Mouse (Mus musculus) stomach, postnatal 0 days (tissue): ENCODE data around the gene Prss46. TPM values are rescaled to one million over a fixed set of nuclear protein-coding genes. Genes with fewer than 3 reads are reported as not detected.

Experiments used
- ATAC-seq: fragments of 200-750 bp; cut with Nextera tagmentation; 2 replicates; pipeline ENCODE4 v1.8.0; 2017; ENCODE audit not compliant: low FRiP score, low TSS enrichment
- DNase-seq: peaks from one replicate; pipeline ENCODE4 v3.0.0-alpha.2; 2016; ENCODE audit warnings: low spot score
- H3K27ac ChIP-seq: fragments of 300-500 bp; sonication (generic); replicated peaks from 2 replicates; pipeline ENCODE4 v1.5.1; 2014; ENCODE audit warnings: mild to moderate bottlenecking, control low read depth
- H3K27me3 ChIP-seq: fragments of 300-500 bp; sonication (generic); 2 replicates; pipeline ENCODE4 v1.6.1; 2014; ENCODE audit warnings: low read length; ENCODE audit not compliant: control insufficient read depth, insufficient read depth
- H3K36me3 ChIP-seq: fragments of 300-500 bp; sonication (generic); 2 replicates; pipeline ENCODE4 v1.6.1; 2014; ENCODE audit warnings: low read length, mixed read lengths; ENCODE audit not compliant: control insufficient read depth, insufficient read depth
- H3K4me1 ChIP-seq: fragments of 300-500 bp; sonication (generic); replicated peaks from 2 replicates; pipeline ENCODE4 v1.6.1; 2014; ENCODE audit warnings: antibody characterized with exemption; ENCODE audit not compliant: control insufficient read depth, insufficient read depth
- H3K4me2 ChIP-seq: fragments of 300-500 bp; sonication (generic); replicated peaks from 2 replicates; pipeline ENCODE4 v1.6.1; 2014; ENCODE audit warnings: low read depth, mild to moderate bottlenecking, control low read depth, moderate library complexity
- H3K4me3 ChIP-seq: fragments of 300-500 bp; sonication (generic); 2 replicates; pipeline ENCODE4 v1.5.1; 2014; ENCODE audit warnings: low read depth, low read length, control low read depth
- H3K9ac ChIP-seq: fragments of 300-500 bp; sonication (generic); 2 replicates; pipeline ENCODE4 v1.6.1; 2014; ENCODE audit warnings: mild to moderate bottlenecking, low read length, control low read depth, mixed read lengths
- H3K9me3 ChIP-seq: fragments of 300-500 bp; sonication (generic); 2 replicates; pipeline ENCODE4 v1.6.1; 2016; ENCODE audit warnings: low read length; ENCODE audit not compliant: control insufficient read depth
- CTCF ChIP-seq: IDR thresholded peaks from 2 replicates; pipeline ENCODE4 v1.5.1; 2016; ENCODE audit warnings: antibody characterized with exemption, low read depth, mild to moderate bottlenecking, moderate library complexity
- EP300 ChIP-seq: optimal IDR thresholded peaks from 2 replicates; pipeline ENCODE3; 2016; ENCODE audit warnings: antibody characterized with exemption
- WGBS: fragments of 180-500 bp; shearing (Covaris S2); extraction: QIAGEN DNeasy Blood & Tissue Kit; methylation state at CpG from one replicate; pipeline ENCODE4 v1.1.7; 2014; 5-methylcytosine and 5-hydroxymethylcytosine counted together
- polyA plus RNA-seq: library from polyadenylated mRNA; unstranded; fragments of >200 nt; fragmentation: Nextera tagmentation; extraction: Ambion mirVana; gene quantifications from 2 replicates; pipeline ENCODE4 v1.2.1, GENCODE M21; 2015

Gene Prss46
- polyA plus RNA-seq, 1 experiment from 2014 or later, result not detected

DNA sequence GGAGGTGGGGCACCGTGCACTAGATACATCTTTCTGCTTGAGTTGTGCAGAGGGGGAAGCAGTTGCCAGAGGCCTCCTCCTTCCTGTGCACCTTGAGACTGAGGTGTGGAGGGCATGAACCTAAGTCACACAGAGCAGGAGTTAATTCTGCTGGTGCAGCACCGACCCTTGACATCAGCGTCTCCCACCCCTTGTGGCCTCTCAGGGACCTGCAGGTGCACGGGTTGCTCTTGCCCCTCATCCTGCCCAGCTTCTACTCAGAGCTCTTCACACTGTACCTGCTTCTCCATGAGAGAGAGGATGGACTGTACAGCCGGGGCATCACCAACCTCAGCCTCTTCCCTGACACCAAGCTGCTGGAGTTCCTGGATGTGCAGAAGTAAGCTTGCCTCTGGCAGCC lies 51.2 kb downstream of the Prss46 start:
- DNase-seq (no peak), ATAC-seq (no peak)
- Histone ChIP-seq H3K9me3 (no peaks in the 10 kb centered on the region), H3K36me3 (0 out of 2 replicates have a peak, but pooled peaks cover 2% of the 10 kb centered on the region), H3K9ac (no peak overlapping the region), H3K4me2 (no peak overlapping the region), H3K4me1 (no peaks in the 10 kb centered on the region), H3K27ac (no peak overlapping the region), H3K27me3 (no peaks in the 10 kb centered on the region), H3K4me3 (no peak overlapping the region)
- 54% methylated on average over 5 of the region's 5 CpGs for WGBS
- no peak; the same call in 1 of the 2 replicates for TF ChIP-seq CTCF
- no peak for TF ChIP-seq EP300

DNA sequence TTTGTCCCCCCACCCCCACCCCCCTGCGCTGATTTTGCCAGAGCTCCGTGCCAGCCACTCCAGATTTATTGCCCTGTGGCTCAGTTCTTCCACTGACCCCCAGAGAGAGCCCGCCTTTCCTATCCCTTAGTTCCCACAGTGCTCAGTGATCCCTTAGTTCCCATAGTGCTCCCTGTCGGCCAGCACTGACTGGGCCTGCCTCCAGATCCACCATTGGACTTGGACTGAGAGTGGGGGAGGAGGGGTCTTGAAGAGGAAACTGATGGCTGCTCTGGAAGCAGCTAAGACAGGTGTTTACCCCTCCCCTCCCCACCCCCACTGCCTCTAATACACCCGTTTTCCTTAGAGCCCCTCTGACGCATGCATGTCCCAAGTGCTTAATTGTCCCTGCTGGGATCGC lies 51.7 kb downstream of the Prss46 start:
- ATAC-seq (no peak), DNase-seq (no peak)
- Histone ChIP-seq H3K9ac (no peak overlapping the region), H3K27ac (no peak overlapping the region), H3K4me1 (no peaks in the 10 kb centered on the region), H3K4me2 (no peak overlapping the region), H3K36me3 (0 out of 2 replicates have a peak, but pooled peaks cover 2% of the 10 kb centered on the region), H3K9me3 (no peaks in the 10 kb centered on the region), H3K4me3 (no peak overlapping the region), H3K27me3 (no peaks in the 10 kb centered on the region)
- 27% methylated on average over 7 of the region's 7 CpGs for WGBS
- no peak for TF ChIP-seq EP300
- no peak for TF ChIP-seq CTCF

DNA sequence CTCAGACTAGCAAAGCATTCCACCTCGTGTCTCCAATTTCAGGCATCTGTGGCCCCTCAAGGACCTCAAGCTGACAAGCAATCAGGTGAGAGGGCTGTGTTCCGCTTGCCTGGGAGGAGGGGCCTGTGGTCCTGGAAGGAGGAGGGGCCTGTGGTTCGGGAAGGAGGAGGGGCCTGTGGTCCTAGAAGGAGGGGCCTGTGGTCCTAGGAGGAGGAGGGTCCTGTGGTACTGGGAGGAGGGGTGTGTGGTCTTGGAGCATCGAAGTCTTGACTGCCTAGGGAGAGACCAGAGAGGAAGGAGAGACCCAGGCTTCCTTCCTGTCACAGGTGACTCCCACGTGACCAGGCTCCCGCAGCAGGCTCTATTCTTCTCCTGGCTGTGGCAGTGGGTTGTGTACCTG lies 52.3 kb downstream of the Prss46 start:
- no peak for DNase-seq
- no peak overlapping the region for H3K27ac ChIP-seq
- WGBS, result 30% methylated on average over 6 of the region's 6 CpGs

DNA sequence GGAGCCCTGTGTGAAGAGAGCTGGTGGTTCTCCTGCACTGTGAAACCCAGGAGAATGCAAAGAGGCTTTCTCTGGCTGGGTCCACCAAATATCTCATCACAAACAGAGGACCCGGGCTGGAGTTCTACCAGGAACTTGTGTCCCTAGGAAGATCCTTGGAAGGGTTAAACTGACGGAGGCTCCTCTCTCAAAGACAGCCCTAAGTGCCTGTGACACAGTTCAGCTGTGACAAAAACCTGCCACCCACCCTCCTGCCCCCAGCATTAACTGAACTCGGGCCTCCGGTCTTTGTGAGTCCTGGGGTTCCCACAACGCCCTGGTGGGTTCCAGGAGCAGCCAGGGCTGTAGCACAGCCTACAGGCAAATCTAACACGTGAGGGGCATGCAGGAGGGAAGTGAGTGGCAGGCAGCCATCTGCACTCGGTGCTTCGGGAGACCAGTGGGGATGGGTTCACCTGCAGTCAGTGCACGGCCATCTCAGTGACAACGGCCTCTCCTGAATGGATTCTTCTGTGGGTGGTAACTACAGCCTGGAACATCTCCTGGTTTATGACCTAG lies 55.2 kb downstream of the Prss46 start:
- Histone ChIP-seq H3K27ac (no peak overlapping the region), H3K4me3 (no peak overlapping the region), H3K36me3 (no peaks in the 10 kb centered on the region), H3K9me3 (no peaks in the 10 kb centered on the region), H3K4me1 (no peaks in the 10 kb centered on the region), H3K9ac (no peak overlapping the region), H3K27me3 (no peaks in the 10 kb centered on the region), H3K4me2 (no peak overlapping the region)
- 52% methylated on average over 10 of the region's 10 CpGs for WGBS
- TF ChIP-seq EP300, result no peak
- no peak for TF ChIP-seq CTCF
- no peak for DNase-seq
- no peak for ATAC-seq

More for the DNA sequence above, 52.3 kb downstream of the Prss46 start:
- Histone ChIP-seq H3K9ac (no peak overlapping the region), H3K9me3 (no peaks in the 10 kb centered on the region), H3K36me3 (0 out of 2 replicates have a peak, but pooled peaks cover 2% of the 10 kb centered on the region), H3K4me1 (no peaks in the 10 kb centered on the region), H3K4me2 (no peak overlapping the region), H3K27me3 (no peaks in the 10 kb centered on the region), H3K4me3 (no peak overlapping the region)
- no peak for TF ChIP-seq EP300
- no peak for TF ChIP-seq CTCF
- ATAC-seq, result no peak

DNA sequence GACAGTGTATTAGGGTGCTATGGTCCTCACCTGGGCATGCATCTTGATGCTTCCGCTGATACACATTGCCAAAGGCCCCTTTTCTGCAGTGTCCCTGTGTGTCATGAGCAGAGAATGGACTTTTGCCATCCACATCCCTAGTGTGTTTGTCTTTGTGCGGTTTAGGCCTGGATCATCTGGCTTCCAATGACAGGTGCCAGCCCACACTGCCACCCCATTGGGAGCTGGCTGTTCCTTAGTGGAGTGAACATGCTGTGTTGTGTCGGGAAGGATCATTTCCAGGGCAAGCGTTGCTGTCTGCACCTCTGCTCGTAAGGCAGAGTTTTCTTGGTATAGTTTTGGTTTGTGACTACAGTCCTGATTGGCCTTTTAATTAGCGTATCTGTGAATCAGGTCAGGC lies 56.9 kb downstream of the Prss46 start:
- H3K4me1 ChIP-seq, result no peaks in the 10 kb centered on the region
- no peaks in the 10 kb centered on the region for H3K27me3 ChIP-seq
- no peak for DNase-seq
- TF ChIP-seq EP300, result no peak
- TF ChIP-seq CTCF, result no peak
- H3K4me3 ChIP-seq, result no peak overlapping the region
- no peak overlapping the region for H3K27ac ChIP-seq
- H3K4me2 ChIP-seq, result no peak overlapping the region
- H3K36me3 ChIP-seq, result no peaks in the 10 kb centered on the region
- ATAC-seq, result no peak
- 89% methylated on average over 6 of the region's 6 CpGs for WGBS
- H3K9me3 ChIP-seq, result no peaks in the 10 kb centered on the region
- H3K9ac ChIP-seq, result no peak overlapping the region

DNA sequence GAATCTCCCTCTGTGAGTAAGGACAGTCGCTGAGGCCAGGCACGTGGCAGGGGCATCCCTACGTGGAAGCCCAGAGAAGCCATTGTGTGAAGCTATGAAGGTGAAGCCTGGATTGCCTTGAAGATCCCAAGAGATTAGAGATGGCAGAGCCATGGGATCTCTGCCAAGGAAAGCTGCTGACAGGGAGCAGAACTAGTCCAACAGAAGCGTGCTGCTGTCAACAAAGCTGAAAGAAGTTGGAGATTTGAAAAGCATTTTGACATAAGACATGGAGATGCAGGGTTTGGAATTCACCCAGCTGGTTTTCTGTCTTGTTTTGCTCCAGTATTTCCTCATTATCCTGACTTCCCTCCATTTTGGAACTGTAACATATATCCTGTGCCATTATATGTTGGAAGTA lies 58.0 kb downstream of the Prss46 start:
- no peak for TF ChIP-seq CTCF
- no peak for TF ChIP-seq EP300
- H3K4me1 ChIP-seq, result no peaks in the 10 kb centered on the region
- H3K36me3 ChIP-seq, result no peaks in the 10 kb centered on the region
- no peak for ATAC-seq
- H3K9me3 ChIP-seq, result no peaks in the 10 kb centered on the region
- WGBS, result 70% methylated on average over 4 of the region's 4 CpGs
- DNase-seq, result no peak
- H3K9ac ChIP-seq, result no peak overlapping the region
- H3K4me2 ChIP-seq, result no peak overlapping the region
- no peaks in the 10 kb centered on the region for H3K27me3 ChIP-seq
- no peak overlapping the region for H3K4me3 ChIP-seq
- H3K27ac ChIP-seq, result no peak overlapping the region

Other genes with a start within 250 kb of the Prss46 start
- 14.5 and 15.9 TPM in 2 replicates for gene Nradd, start 220.1 kb upstream of the Prss46 start, polyA plus RNA-seq
- 5.7 and 6.2 TPM in 2 replicates for gene Nbeal2, start 190.3 kb upstream of the Prss46 start, polyA plus RNA-seq
- gene Ccdc12, start 188.0 kb upstream of the Prss46 start, polyA plus RNA-seq, result 139 and 144 TPM in 2 replicates
- 0.11 and 0.27 TPM in 2 replicates for gene Myl3, start 102.6 kb upstream of the Prss46 start, polyA plus RNA-seq
- gene Pth1r, start 97.4 kb upstream of the Prss46 start, polyA plus RNA-seq, result 10.5 and 10.6 TPM in 2 replicates
- gene Prss42, start 46.3 kb upstream of the Prss46 start, polyA plus RNA-seq, result not detected in 2 replicates
- not detected in 2 replicates for gene Prss44, start 30.5 kb upstream of the Prss46 start, polyA plus RNA-seq
- 0.04 TPM in 1 of 2 replicates, not detected in the other for gene Prss43, start 17.8 kb upstream of the Prss46 start, polyA plus RNA-seq
- not detected in 2 replicates for gene Prss45, start 9.9 kb upstream of the Prss46 start, polyA plus RNA-seq
- gene Prss50, start 13.5 kb downstream of the Prss46 start, polyA plus RNA-seq, result 0.10 and 0.18 TPM in 2 replicates
- 5.5 and 6.1 TPM in 2 replicates for gene Als2cl, start 35.4 kb downstream of the Prss46 start, polyA plus RNA-seq
- 1.5 and 1.6 TPM in 2 replicates for gene Tmie, start 35.6 kb downstream of the Prss46 start, polyA plus RNA-seq
- gene Fam240a, start 72.4 kb downstream of the Prss46 start, polyA plus RNA-seq, result not detected in 2 replicates
- gene Tdgf1, start 101.7 kb downstream of the Prss46 start, polyA plus RNA-seq, result 0.07 TPM in 1 of 2 replicates, not detected in the other
- 0.07 and 0.08 TPM in 2 replicates for gene Lrrc2, start 107.0 kb downstream of the Prss46 start, polyA plus RNA-seq
- gene Rtp3, start 146.1 kb downstream of the Prss46 start, polyA plus RNA-seq, result 0.11 TPM in 1 of 2 replicates, not detected in the other
- gene Ltf, start 174.8 kb downstream of the Prss46 start, polyA plus RNA-seq, result 76.3 and 95.6 TPM in 2 replicates
- gene Ccrl2, start 213.0 kb downstream of the Prss46 start, polyA plus RNA-seq, result 1.8 and 2.0 TPM in 2 replicates